Mouse (Mus musculus) B cell, adult 67 days (primary cell): ENCODE measurements around the gene Cuta. TPM values are rescaled to one million over a fixed set of nuclear protein-coding genes. Genes with fewer than 3 reads are reported as not detected.

Experiments
- total RNA-seq, 2 experiments: library from RNA; stranded (reverse); gene quantifications; 4 replicates each; pipeline ENCODE4 v1.2.4; 2023

Gene Cuta
- total RNA-seq: 10 to 100 TPM; 76.1 to 80.4 TPM

GRCm38 (mm10) chr17:26939178-26939972 lies at the start of gene Cuta:
Gene Cuta (minus strand): TSS chr17:26939569.

GRCm38 (mm10) chr17:26972703-26973574 lies 33.6 kb upstream of the Cuta start, which contains the start of gene Zbtb9:
Gene Zbtb9 (plus strand): TSS chr17:26973167.

GRCm38 (mm10) chr17:26941031-26941789 lies 1.8 kb upstream of the Cuta start, which contains the start of gene Syngap1:
Gene Syngap1 (plus strand): TSS chr17:26941253.

GRCm38 (mm10) chr17:26932839-26933398 lies 6.5 kb downstream of the Cuta start, which contains the start of gene Phf1:
Gene Phf1 (plus strand): TSS chr17:26933052.

GRCm38 (mm10) chr17:26916711-26917482 lies 22.5 kb downstream of the Cuta start, which contains the start of gene Kifc5b:
Gene Kifc5b (plus strand): TSS chr17:26917091.

Other genes starting within 250 kb of the Cuta start
- 100 to 1,000 TPM; 102 to 116 TPM for gene Crebrf, start 223.9 kb downstream of the Cuta start, total RNA-seq
- gene Bnip1, start 158.5 kb downstream of the Cuta start, total RNA-seq: 10 to 100 TPM; 49.2 to 56.2 TPM
- gene Nkx2-5, start 94.6 kb downstream of the Cuta start, total RNA-seq: not detected
- gene Kifc5b, start 22.5 kb downstream of the Cuta start, total RNA-seq: 10 to 100 TPM in 1 of 2 experiments, 1 to 10 TPM in 1; 5.7 to 11.6 TPM
- 100 to 1,000 TPM; 123 to 132 TPM for gene Phf1, start 6.5 kb downstream of the Cuta start, total RNA-seq
- gene Syngap1, start 1.7 kb upstream of the Cuta start, total RNA-seq: 1 to 10 TPM; 2.3 to 3.2 TPM
- gene Zbtb9, start 33.6 kb upstream of the Cuta start, total RNA-seq: 10 to 100 TPM; 23.5 to 24.4 TPM
- 10 to 100 TPM; 40.2 to 42.1 TPM for gene Bak1, start 89.4 kb upstream of the Cuta start, total RNA-seq
- gene Itpr3, start 117.7 kb upstream of the Cuta start, total RNA-seq: 100 to 1,000 TPM; 186 to 191 TPM
- 10 to 100 TPM; 46.6 to 56.5 TPM for gene Uqcc2, start 194.3 kb upstream of the Cuta start, total RNA-seq
- gene Ip6k3, start 228.2 kb upstream of the Cuta start, total RNA-seq: not detected